ENCODE assay signal across 8 mouse cellular contexts in genomic region chr3:88254268-88254926, GRCm38 (mm10). TPM values are rescaled to one million over a fixed set of nuclear protein-coding genes. Genes with fewer than 3 reads are reported as not detected.
DNase-seq lines count a peak whose midpoint lies in the region; ATAC-seq lines count a peak whose summit lies in the region.

TSS of gene Rhbg (minus strand) at chr3:88254709.

- peak within 1 kb of the TSS; percentile 51 for H3K4me3 ChIP-seq in embryonic facial prominence, embryonic 10.5 days
- peak within 1 kb of the TSS; percentile 25 for H3K4me3 ChIP-seq in hindbrain, embryonic 11.5 days (ENCODE audit: low read depth, low read length)
- H3K4me3 ChIP-seq in limb, embryonic 13.5 days, result peak within 1 kb of the TSS; percentile 46
- peak within 1 kb of the TSS; percentile 35 for H3K4me3 ChIP-seq in midbrain, embryonic 12.5 days

- peaks cover 71% of the 10 kb centered on the region for H3K27me3 ChIP-seq in embryonic facial prominence, embryonic 10.5 days (replicated peaks; ENCODE audit: low read depth, poor library complexity, severe bottlenecking)
- peaks cover 26% of the 10 kb centered on the region for H3K27me3 ChIP-seq in hindbrain, embryonic 11.5 days (ENCODE audit: control insufficient read depth, insufficient read depth, low read length)
- H3K27me3 ChIP-seq in limb, embryonic 13.5 days, result peaks cover 59% of the 10 kb centered on the region
- H3K27me3 ChIP-seq in midbrain, embryonic 12.5 days, result peaks cover 69% of the 10 kb centered on the region

- WGBS in embryonic facial prominence, embryonic 10.5 days, result 2% methylated on average over 34 of the region's 34 CpGs
- 4% methylated on average over 33 of the region's 34 CpGs for WGBS in hindbrain, embryonic 11.5 days
- 3% methylated on average over 34 of the region's 34 CpGs for WGBS in limb, embryonic 13.5 days
- 3% methylated on average over 34 of the region's 34 CpGs for WGBS in midbrain, embryonic 12.5 days

- DNase-seq in B cell, adult 2 months, result peak; percentile 49 to 53
- peak; percentile 64 for DNase-seq in MN1 (ENCODE audit: low spot score)
- DNase-seq in embryonic facial prominence, embryonic 10.5 days (ENCODE audit: low spot score), result peak; percentile 53
- DNase-seq in hindbrain, embryonic 11.5 days (ENCODE audit: low spot score), result peak; percentile 50
- DNase-seq in right cerebral cortex, postnatal 10 days (ENCODE audit: low spot score in 2 of 2), result no peak
- no peak for DNase-seq in frontal cortex, postnatal 14 days (ENCODE audit: low spot score in 2 of 2)

- ATAC-seq in hindbrain, embryonic 11.5 days (ENCODE audit: low FRiP score), result no peak
- ATAC-seq in limb, embryonic 13.5 days (ENCODE audit: low FRiP score, low read depth), result peak; percentile 15; the same call in 1 of the 2 replicates
- ATAC-seq in midbrain, embryonic 12.5 days (ENCODE audit: low FRiP score, low read depth), result no peak

- H3K27ac ChIP-seq in embryonic facial prominence, embryonic 10.5 days (replicated peaks), result 0 out of 2 replicates have a peak within 1 kb of the TSS, but pooled peaks have one; percentile 21
- no peak within 1 kb of the TSS for H3K27ac ChIP-seq in hindbrain, embryonic 11.5 days (ENCODE audit: low read depth, low read length)
- H3K27ac ChIP-seq in limb, embryonic 13.5 days, result no peak within 1 kb of the TSS
- no peak within 1 kb of the TSS for H3K27ac ChIP-seq in midbrain, embryonic 12.5 days (replicated peaks)

- H3K4me2 ChIP-seq in hindbrain, embryonic 11.5 days (replicated peaks; ENCODE audit: low read depth, low read length), result peak within 1 kb of the TSS; percentile 64
- H3K4me2 ChIP-seq in limb, embryonic 13.5 days (replicated peaks), result peak within 1 kb of the TSS; percentile 70
- peak within 1 kb of the TSS; percentile 58 for H3K4me2 ChIP-seq in midbrain, embryonic 12.5 days (replicated peaks)

- peaks cover 10% of the 10 kb centered on the region for H3K4me1 ChIP-seq in embryonic facial prominence, embryonic 10.5 days
- H3K4me1 ChIP-seq in hindbrain, embryonic 11.5 days (replicated peaks; ENCODE audit: control insufficient read depth, insufficient read depth, low read length), result no peaks in the 10 kb centered on the region; the same call in 1 of the 2 replicates
- peaks cover 8% of the 10 kb centered on the region; the same call in 1 of the 2 replicates for H3K4me1 ChIP-seq in limb, embryonic 13.5 days
- peaks cover 7% of the 10 kb centered on the region for H3K4me1 ChIP-seq in midbrain, embryonic 12.5 days

- peak within 1 kb of the TSS; percentile 37 for H3K9ac ChIP-seq in hindbrain, embryonic 11.5 days (ENCODE audit: low read depth, low read length)
- H3K9ac ChIP-seq in limb, embryonic 13.5 days, result peak within 1 kb of the TSS; percentile 55
- peak within 1 kb of the TSS; percentile 8; the same call in 1 of the 2 replicates for H3K9ac ChIP-seq in midbrain, embryonic 12.5 days (replicated peaks)

- no peaks in the 10 kb centered on the region for H3K36me3 ChIP-seq in embryonic facial prominence, embryonic 10.5 days (replicated peaks)
- H3K36me3 ChIP-seq in hindbrain, embryonic 11.5 days (ENCODE audit: control insufficient read depth, insufficient read depth, low read length), result no peaks in the 10 kb centered on the region
- H3K36me3 ChIP-seq in limb, embryonic 13.5 days, result no peaks in the 10 kb centered on the region
- no peaks in the 10 kb centered on the region for H3K36me3 ChIP-seq in midbrain, embryonic 12.5 days

- H3K9me3 ChIP-seq in embryonic facial prominence, embryonic 10.5 days, result no peaks in the 10 kb centered on the region
- H3K9me3 ChIP-seq in hindbrain, embryonic 11.5 days (ENCODE audit: control insufficient read depth, low read length), result no peaks in the 10 kb centered on the region
- no peaks in the 10 kb centered on the region for H3K9me3 ChIP-seq in limb, embryonic 13.5 days
- no peaks in the 10 kb centered on the region for H3K9me3 ChIP-seq in midbrain, embryonic 12.5 days

RNA-seq across cellular contexts. Expression of gene Rhbg, which starts in this region (rescaled TPM):
- 0.17 TPM in 1 of 2 replicates, not detected in the other for polyA plus RNA-seq in embryonic facial prominence, embryonic 10.5 days (2016; fragmentation: Nextera tagmentation; extraction: Ambion mirVana)
- 0.13 and 0.25 TPM in 2 replicates for polyA plus RNA-seq in hindbrain, embryonic 11.5 days (2014; fragmentation: Nextera tagmentation; extraction: Ambion mirVana)
- 4.8 and 5.7 TPM in 2 replicates for polyA plus RNA-seq in limb, embryonic 13.5 days (2015; fragmentation: Nextera tagmentation; extraction: Ambion mirVana)
- polyA plus RNA-seq in midbrain, embryonic 12.5 days (2016; fragmentation: Nextera tagmentation; extraction: Ambion mirVana), result 0.26 TPM in 1 of 2 replicates, not detected in the other

Comparison
In these comparisons a context has a peak if more than half of its experiments do, and no peak if none do; other contexts are left out.
1. Peak in DNase-seq, H3K4me3 ChIP-seq and H3K27ac ChIP-seq in embryonic facial prominence, embryonic 10.5 days; RNA of the gene not detected or under 1 TPM.
2. Peak in DNase-seq, H3K4me3 ChIP-seq, H3K9ac ChIP-seq and H3K4me2 ChIP-seq in hindbrain, embryonic 11.5 days; RNA of the gene not detected or under 1 TPM.
3. DNase-seq: peak in B cell, adult 2 months (2 of 2) and MN1 (single experiment); none in right cerebral cortex, postnatal 10 days (0 of 2) and frontal cortex, postnatal 14 days (0 of 2).
4. Peak in every context shown above with its lines, with median percentiles within 50 percentile points of each other: H3K4me3 ChIP-seq, H3K4me2 ChIP-seq and H3K9ac ChIP-seq.